Mouse (Mus musculus) cortical plate, adult 2 months (tissue): ENCODE measurements at regions not wholly inside any gene's neighbourhood (a gene's known extent, or its start where the extent isn't known, plus 50 kb on each side); places are given as distances from the start of the nearest gene placed in this dataset.

ENCODE experiments used
- H3K27ac ChIP-seq: fragments of 200-500 bp; 2 replicates; pipeline ENCODE4 v1.5.1; 2012; ENCODE audit warnings: low read length, control low read depth, inconsistent platforms; ENCODE audit not compliant: insufficient read depth
- H3K4me1 ChIP-seq: fragments of 200-500 bp; 2 replicates; pipeline ENCODE4 v1.6.1; 2011; ENCODE audit warnings: low read length; ENCODE audit not compliant: control insufficient read depth, insufficient read depth
- H3K4me3 ChIP-seq: fragments of 200-500 bp; 2 replicates; pipeline ENCODE4 v1.5.1; 2011; ENCODE audit warnings: mild to moderate bottlenecking, low read length, control low read depth; ENCODE audit not compliant: insufficient read depth
- CTCF ChIP-seq: fragments of 200-500 bp; IDR thresholded peaks from 2 replicates; pipeline ENCODE4 v1.5.1; 2011; ENCODE audit warnings: mild to moderate bottlenecking, control low read depth, low read length; ENCODE audit not compliant: insufficient read depth; ENCODE audit errors: extremely low read depth
- POLR2A ChIP-seq: fragments of 200-500 bp; IDR thresholded peaks from 2 replicates; pipeline ENCODE4 v1.6.1; 2011; ENCODE audit warnings: mild to moderate bottlenecking, low read length, control low read depth; ENCODE audit not compliant: insufficient read depth; ENCODE audit errors: extremely low read depth

- no peak for TF ChIP-seq CTCF
- TF ChIP-seq POLR2A = no peak
- H3K27ac ChIP-seq = no peak overlapping the region
- no peak overlapping the region for H3K4me3 ChIP-seq
- H3K4me1 ChIP-seq = no peaks in the 10 kb centered on the region
These were observed 358.4 kb downstream of the Bckdhb start for GRCm38 (mm10) chr9:84283296-84283695.

- no peak for TF ChIP-seq POLR2A
- Histone ChIP-seq H3K27ac (no peak overlapping the region), H3K4me3 (no peak overlapping the region), H3K4me1 (no peaks in the 10 kb centered on the region)
These were observed 360.7 kb downstream of the Bckdhb start for GRCm38 (mm10) chr9:84285604-84286003.

- Histone ChIP-seq H3K4me3 (no peak overlapping the region), H3K4me1 (no peaks in the 10 kb centered on the region), H3K27ac (no peak overlapping the region)
- TF ChIP-seq CTCF = no peak
- TF ChIP-seq POLR2A = no peak
These were observed 370.9 kb downstream of the Bckdhb start for GRCm38 (mm10) chr9:84295891-84296290.

GRCm38 (mm10) chr9:84296456-84296855 is 371.5 kb downstream of the Bckdhb start:
- Histone ChIP-seq H3K4me1 (no peaks in the 10 kb centered on the region), H3K27ac (no peak overlapping the region), H3K4me3 (no peak overlapping the region)
- no peak for TF ChIP-seq POLR2A
- TF ChIP-seq CTCF = no peak

GRCm38 (mm10) chr9:84304398-84304797 is 379.5 kb downstream of the Bckdhb start:
- no peak overlapping the region for H3K4me3 ChIP-seq
- no peaks in the 10 kb centered on the region for H3K4me1 ChIP-seq
- TF ChIP-seq POLR2A = no peak
- TF ChIP-seq CTCF = no peak
- H3K27ac ChIP-seq = no peak overlapping the region

- no peaks in the 10 kb centered on the region for H3K4me1 ChIP-seq
- no peak overlapping the region for H3K27ac ChIP-seq
- TF ChIP-seq CTCF (no peak), POLR2A (no peak)
- no peak overlapping the region for H3K4me3 ChIP-seq
These were observed 393.9 kb downstream of the Bckdhb start for GRCm38 (mm10) chr9:84318811-84319210.

GRCm38 (mm10) chr9:84319338-84319737 is 394.4 kb downstream of the Bckdhb start:
- TF ChIP-seq CTCF (no peak), POLR2A (no peak)
- H3K4me3 ChIP-seq = no peak overlapping the region
- H3K4me1 ChIP-seq = no peaks in the 10 kb centered on the region
- H3K27ac ChIP-seq = no peak overlapping the region

GRCm38 (mm10) chr9:84323145-84323544 is 398.2 kb downstream of the Bckdhb start:
- H3K4me1 ChIP-seq = no peaks in the 10 kb centered on the region
- no peak overlapping the region for H3K4me3 ChIP-seq
- H3K27ac ChIP-seq = no peak overlapping the region
- no peak for TF ChIP-seq CTCF
- no peak for TF ChIP-seq POLR2A

GRCm38 (mm10) chr9:84331083-84331602 is 406.2 kb downstream of the Bckdhb start:
- no peak overlapping the region for H3K27ac ChIP-seq
- no peak for TF ChIP-seq CTCF
- TF ChIP-seq POLR2A = no peak
- H3K4me3 ChIP-seq = no peak overlapping the region
- no peaks in the 10 kb centered on the region for H3K4me1 ChIP-seq

GRCm38 (mm10) chr9:84343435-84344095 is 418.6 kb downstream of the Bckdhb start:
- Histone ChIP-seq H3K27ac (no peak overlapping the region), H3K4me3 (no peak overlapping the region), H3K4me1 (no peaks in the 10 kb centered on the region)
- TF ChIP-seq POLR2A (no peak), CTCF (peak; percentile 62)

- TF ChIP-seq POLR2A = no peak
- no peak for TF ChIP-seq CTCF
- Histone ChIP-seq H3K4me3 (no peak overlapping the region), H3K4me1 (no peaks in the 10 kb centered on the region), H3K27ac (no peak overlapping the region)
These were observed 425.3 kb downstream of the Bckdhb start for GRCm38 (mm10) chr9:84350223-84350622.
